Mouse (Mus musculus): ENCODE measurements around the gene Kcnab3.

- TF ChIP-seq CTCF (IDR thresholded peaks at IDR 0.05; ENCODE audit: control insufficient read depth, insufficient read depth, insufficient replicate concordance, low read depth, low read length) (no peak), POLR2A (IDR thresholded peaks at IDR 0.05; ENCODE audit: control insufficient read depth, low read depth, low read length) (no peak)
Measured at GRCm38 (mm10) chr11:69295286-69295685, 30.8 kb upstream of the Kcnab3 start.

Measured in testis, adult 2 months (tissue).